ENCODE assay signal across 22 mouse cellular contexts in the genomic region with DNA sequence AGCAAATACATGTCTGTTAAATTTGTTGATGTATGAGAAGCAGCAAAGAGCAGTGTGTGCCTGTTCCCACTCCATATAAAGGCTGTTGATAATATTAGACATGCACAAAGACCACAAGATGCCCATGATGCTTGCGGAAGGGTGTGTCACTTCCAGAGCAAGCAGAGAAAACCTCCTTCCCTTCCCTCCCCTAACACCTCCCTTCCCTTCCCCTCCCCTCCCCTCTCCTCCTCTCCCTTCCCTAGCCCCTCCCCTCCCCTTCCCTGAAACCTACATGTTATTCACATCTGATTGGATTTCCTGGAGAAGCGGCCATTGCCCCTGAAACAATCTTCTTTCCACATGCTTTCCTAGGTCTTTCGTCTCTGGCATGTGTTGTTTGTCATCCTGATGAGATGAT.
A peak's percentile ranks its signal among the peaks of the same experiment; 100 is the strongest.
DNase-seq lines count a peak whose midpoint lies in the region; ATAC-seq and TF ChIP-seq lines count a peak whose summit lies in the region.
"Had no signal": no experiment of that assay in that cellular context is flagged by ENCODE, and none has a peak within 500 bp of the region (broad histone marks: within the 10 kb centered on the region; RNA-seq: fewer than 3 reads in every experiment).

No protein-coding gene starts in this region.

- no peak overlapping the region for H3K4me2 ChIP-seq in intestine, embryonic 15.5 days (replicated peaks)
- no peak overlapping the region for H3K4me2 ChIP-seq in intestine, embryonic 16.5 days (ENCODE audit: low read depth, low read length)
- H3K4me2 ChIP-seq: heart, embryonic 12.5 days; hindbrain, embryonic 15.5 days had no signal

- no peaks in the 10 kb centered on the region for H3K27me3 ChIP-seq in intestine, embryonic 15.5 days (replicated peaks)
- H3K27me3 ChIP-seq in intestine, embryonic 16.5 days (replicated peaks; ENCODE audit: control insufficient read depth, insufficient read depth, low read length) = no peaks in the 10 kb centered on the region
- no peaks in the 10 kb centered on the region for H3K27me3 ChIP-seq in MEL (ENCODE audit: control insufficient read depth in 1 of 2, insufficient read depth in 2 of 2, low read length in 2 of 2)
- H3K27me3 ChIP-seq: heart, embryonic 12.5 days; hindbrain, embryonic 15.5 days had no signal

- TF ChIP-seq POLR2A in MEL (IDR thresholded peaks at IDR 0.05; ENCODE audit: control insufficient read depth in 1 of 2, insufficient read depth in 1 of 2, low read depth in 1 of 2, low read length in 2 of 2, poor library complexity in 1 of 2) = peak in 1 of 2 experiments; percentile 35; a peak in 1 of 4 replicates
- no peak for TF ChIP-seq POLR2A in bone marrow macrophage, adult 2 months (IDR thresholded peaks at IDR 0.05; ENCODE audit: borderline replicate concordance, low read depth, low read length)

- no peak overlapping the region for H3K9ac ChIP-seq in intestine, embryonic 15.5 days
- no peak overlapping the region for H3K9ac ChIP-seq in intestine, embryonic 16.5 days (ENCODE audit: low read depth, low read length)
- H3K9ac ChIP-seq in MEL (ENCODE audit: control insufficient read depth, low read depth, low read length, poor library complexity, severe bottlenecking) = peak overlapping the region; percentile 55
- H3K9ac ChIP-seq: heart, embryonic 12.5 days; hindbrain, embryonic 15.5 days had no signal

- H3K4me1 ChIP-seq in intestine, embryonic 15.5 days (replicated peaks) = 0 out of 2 replicates have a peak, but pooled peaks cover 3% of the 10 kb centered on the region
- no peaks in the 10 kb centered on the region for H3K4me1 ChIP-seq in intestine, embryonic 16.5 days (ENCODE audit: control insufficient read depth, insufficient read depth, low read length)
- H3K4me1 ChIP-seq in MEL (ENCODE audit: control insufficient read depth in 1 of 2, insufficient read depth in 2 of 2, low read length in 2 of 2) = peaks cover 25 to 50% of the 10 kb centered on the region in 2 experiments
- H3K4me1 ChIP-seq in bone marrow macrophage, adult 2 months (ENCODE audit: control insufficient read depth, insufficient read depth, low read length) = peaks cover 17% of the 10 kb centered on the region
- H3K4me1 ChIP-seq: hindbrain, embryonic 15.5 days had no signal

- H3K27ac ChIP-seq in intestine, embryonic 15.5 days = no peak overlapping the region
- H3K27ac ChIP-seq in intestine, embryonic 16.5 days (ENCODE audit: low read length) = no peak overlapping the region
- H3K27ac ChIP-seq in MEL (ENCODE audit: control insufficient read depth, low read depth, low read length) = peak overlapping the region; percentile 100
- H3K27ac ChIP-seq in bone marrow macrophage, adult 2 months (ENCODE audit: insufficient read depth, low read depth, low read length) = peak overlapping the region; percentile 53
- H3K27ac ChIP-seq: forebrain, embryonic 10.5 days; heart, adult 2 months; hindbrain, embryonic 15.5 days had no signal

- ATAC-seq in intestine, embryonic 15.5 days = 0 out of 2 replicates have a peak, but pooled peaks have one; percentile 6
- ATAC-seq in intestine, embryonic 16.5 days = no peak
- ATAC-seq: CD4-positive, CD25-positive, alpha-beta regulatory T cell, adult 4 months; forebrain, embryonic 14.5 days had no signal

- no peak overlapping the region for H3K4me3 ChIP-seq in intestine, embryonic 15.5 days (replicated peaks)
- no peak overlapping the region for H3K4me3 ChIP-seq in intestine, embryonic 16.5 days (ENCODE audit: low read length)
- H3K4me3 ChIP-seq in MEL (ENCODE audit: control insufficient read depth in 1 of 2, insufficient read depth in 1 of 2, low read depth in 2 of 2, low read length in 2 of 2) = peak overlapping the region in 1 of 2 experiments; percentile 16; a peak in 1 of 4 replicates
- H3K4me3 ChIP-seq in bone marrow macrophage, adult 2 months (ENCODE audit: insufficient read depth, low read length) = no peak overlapping the region
- H3K4me3 ChIP-seq: erythroblast, embryonic 14.5 days; forebrain, embryonic 10.5 days; heart, adult 2 months; heart, embryonic 12.5 days; hindbrain, embryonic 15.5 days had no signal

- no peaks in the 10 kb centered on the region for H3K9me3 ChIP-seq in intestine, embryonic 15.5 days
- H3K9me3 ChIP-seq in intestine, embryonic 16.5 days (ENCODE audit: control insufficient read depth, low read length) = no peaks in the 10 kb centered on the region
- H3K9me3 ChIP-seq in MEL (replicated peaks; ENCODE audit: insufficient read depth, low read length) = no peaks in the 10 kb centered on the region
- H3K9me3 ChIP-seq: G1E; hindbrain, embryonic 15.5 days had no signal

- DNase-seq in 3134 (ENCODE audit: extremely low read depth, insufficient read length, low spot score) = peak; percentile 75
- peak; percentile 71 for DNase-seq in MEL (ENCODE audit: low read depth, low spot score)
- no peak for DNase-seq in frontal cortex, postnatal 25 days (ENCODE audit: low spot score in 2 of 2)
- no peak for DNase-seq in right cerebral cortex, postnatal 14 days
- no peak for DNase-seq in right cerebral cortex, postnatal 25 days
- DNase-seq: adrenal gland, postnatal 10 days; cerebellum, adult 18-20 months; cerebellum, adult 9-11 months; cerebellum, postnatal 36 days; heart, adult 2 months; heart, postnatal 36 days; kidney, adult 11 months had no signal

- no peak for TF ChIP-seq RAD21 in MEL (IDR thresholded peaks at IDR 0.05; ENCODE audit: low read depth, low read length)

- H3K79me2 ChIP-seq in MEL (ENCODE audit: control insufficient read depth, insufficient read depth, low read length, poor library complexity) = no peaks in the 10 kb centered on the region; the same call in 1 of the 2 replicates

- TF ChIP-seq EP300 in MEL (IDR thresholded peaks at IDR 0.05; ENCODE audit: low read depth in 1 of 2, low read length in 2 of 2) = 0 out of 4 replicates have a peak, but pooled peaks of 1 of the 2 experiments have one; percentile 12

- TF ChIP-seq CTCF in MEL (IDR thresholded peaks at IDR 0.05 in 2 of 3, conservative IDR thresholded peaks at IDR 0.05 in 1 of 3; ENCODE audit: control insufficient read depth in 1 of 3, insufficient read depth in 1 of 3, low read depth in 2 of 3, low read length in 3 of 3, poor library complexity in 1 of 3, severe bottlenecking in 1 of 3) = no peak
- TF ChIP-seq CTCF in bone marrow macrophage, adult 2 months (IDR thresholded peaks at IDR 0.05; ENCODE audit: low read depth, low read length) = no peak

- H3K36me3 ChIP-seq in intestine, embryonic 15.5 days = no peaks in the 10 kb centered on the region
- H3K36me3 ChIP-seq in intestine, embryonic 16.5 days (ENCODE audit: control insufficient read depth, insufficient read depth, low read length) = no peaks in the 10 kb centered on the region
- H3K36me3 ChIP-seq in MEL (ENCODE audit: control insufficient read depth in 1 of 2, insufficient read depth in 2 of 2, low read length in 2 of 2) = peaks cover 0 to 49% of the 10 kb centered on the region in 2 experiments; a peak in 3 of 4 replicates
- H3K36me3 ChIP-seq: forebrain, embryonic 10.5 days; heart, embryonic 12.5 days; hindbrain, embryonic 15.5 days had no signal

- WGBS in intestine, embryonic 15.5 days = 72% methylated on average over 3 of the region's 3 CpGs
- WGBS in intestine, embryonic 16.5 days = 81% methylated on average over 3 of the region's 3 CpGs

TF ChIP-seq in MEL, 35 proteins besides CTCF, POLR2A, EP300 and RAD21:
- TF ChIP-seq ETS1 (IDR thresholded peaks at IDR 0.05; ENCODE audit: low read depth, low read length) = peak; percentile 44; the same call in 1 of the 2 replicates
- TF ChIP-seq MXI1 (IDR thresholded peaks at IDR 0.05; ENCODE audit: low read depth, low read length) = peak; percentile 14; the same call in 1 of the 2 replicates
- TF ChIP-seq MEF2A (IDR thresholded peaks at IDR 0.05; ENCODE audit: extremely low read depth, insufficient replicate concordance, low read depth, low read length, poor library complexity, severe bottlenecking) = no peak

Comparison
In these comparisons a context has a peak if more than half of its experiments do, and no peak if none do; other contexts are left out.
1. H3K27ac ChIP-seq: peak in MEL (single experiment) and bone marrow macrophage, adult 2 months (single experiment); none in intestine, embryonic 15.5 days (single experiment) and intestine, embryonic 16.5 days (single experiment).
2. DNase-seq: peak in 3134 (single experiment) and MEL (single experiment); none in frontal cortex, postnatal 25 days (0 of 2), right cerebral cortex, postnatal 14 days (single experiment) and right cerebral cortex, postnatal 25 days (single experiment).